Mouse (Mus musculus) embryonic facial prominence, embryonic 14.5 days (tissue): Measurements from ENCODE around the gene Ilf3. TPM values are rescaled to one million over a fixed set of nuclear protein-coding genes. Genes with fewer than 3 reads are reported as not detected.
A peak's percentile ranks its signal among the peaks of the same experiment; 100 is the strongest.

Experiments
- ATAC-seq: fragments of 200-750 bp; cut with Nextera tagmentation; 2 replicates; pipeline ENCODE4 v1.8.0; 2017; ENCODE audit warnings: low read depth, moderate number of reproducible peaks, moderate TSS enrichment
- DNase-seq: peaks from one replicate; pipeline ENCODE4 v3.0.0-alpha.2; 2015; ENCODE audit warnings: low spot score
- H3K27ac ChIP-seq: fragments of 300-500 bp; sonication (generic); replicated peaks from 2 replicates; pipeline ENCODE4 v1.5.1; 2014; ENCODE audit warnings: low read depth, mild to moderate bottlenecking, low read length, moderate library complexity
- H3K27me3 ChIP-seq: fragments of 300-500 bp; sonication (generic); replicated peaks from 2 replicates; pipeline ENCODE4 v1.6.1; 2014; ENCODE audit warnings: low read length; ENCODE audit not compliant: control insufficient read depth, insufficient read depth
- H3K36me3 ChIP-seq: fragments of 300-500 bp; sonication (generic); 2 replicates; pipeline ENCODE4 v1.6.1; 2014; ENCODE audit warnings: low read length, mixed read lengths; ENCODE audit not compliant: control insufficient read depth, insufficient read depth
- H3K4me1 ChIP-seq: fragments of 300-500 bp; sonication (generic); 2 replicates; pipeline ENCODE4 v1.6.1; 2014; ENCODE audit warnings: antibody characterized with exemption, low read length; ENCODE audit not compliant: control insufficient read depth, insufficient read depth
- H3K4me2 ChIP-seq: fragments of 300-500 bp; sonication (generic); 2 replicates; pipeline ENCODE4 v1.6.1; 2014; ENCODE audit warnings: low read depth, mild to moderate bottlenecking, low read length, moderate library complexity, mixed read lengths
- H3K4me3 ChIP-seq: fragments of 300-500 bp; sonication (generic); 2 replicates; pipeline ENCODE4 v1.5.1; 2014; ENCODE audit warnings: low read depth, mild to moderate bottlenecking, low read length
- H3K9ac ChIP-seq: fragments of 300-500 bp; sonication (generic); 2 replicates; pipeline ENCODE4 v1.6.1; 2014; ENCODE audit warnings: low read depth, mild to moderate bottlenecking, low read length, moderate library complexity, mixed read lengths
- H3K9me3 ChIP-seq: fragments of 300-500 bp; sonication (generic); 2 replicates; pipeline ENCODE4 v1.6.1; 2016; ENCODE audit warnings: low read length; ENCODE audit not compliant: control insufficient read depth
- whole genome bisulfite sequencing: fragments of 180-500 bp; shearing (Covaris S2); extraction: QIAGEN DNeasy Blood & Tissue Kit; methylation state at CpG from one replicate; pipeline ENCODE4 v1.1.7; 2014; 5-methylcytosine and 5-hydroxymethylcytosine counted together
- polyA plus RNA-seq: library from polyadenylated mRNA; unstranded; fragments of >200 nt; fragmentation: Nextera tagmentation; extraction: Ambion mirVana; gene quantifications from 2 replicates; pipeline ENCODE4 v1.2.1, GENCODE M21; 2014

The Ilf3 gene
- polyA plus RNA-seq, 1 experiment from 2014 or later, result 139 TPM

- peak within 1 kb of the TSS; percentile 75 for H3K4me3 ChIP-seq
- WGBS, result under 1% methylated on average over 64 of the region's 82 CpGs
- peaks cover 10% of the 10 kb centered on the region; the same call in 1 of the 2 replicates for H3K4me1 ChIP-seq
- DNase-seq (peak; percentile 99), ATAC-seq (peak; percentile 98)
- no peaks in the 10 kb centered on the region for H3K27me3 ChIP-seq
- peak within 1 kb of the TSS; percentile 75 for H3K27ac ChIP-seq
- H3K4me2 ChIP-seq, result peak within 1 kb of the TSS; percentile 94
- peaks cover 20% of the 10 kb centered on the region for H3K36me3 ChIP-seq
- H3K9me3 ChIP-seq, result no peaks in the 10 kb centered on the region
- H3K9ac ChIP-seq, result peak within 1 kb of the TSS; percentile 86
Observed at GRCm38 (mm10) chr9:21424631-21425555, 57.2 kb downstream of the Ilf3 start, which contains the start of gene Dnm2. Gene Dnm2, plus strand, starts transcription at chr9:21424908.

DNA sequence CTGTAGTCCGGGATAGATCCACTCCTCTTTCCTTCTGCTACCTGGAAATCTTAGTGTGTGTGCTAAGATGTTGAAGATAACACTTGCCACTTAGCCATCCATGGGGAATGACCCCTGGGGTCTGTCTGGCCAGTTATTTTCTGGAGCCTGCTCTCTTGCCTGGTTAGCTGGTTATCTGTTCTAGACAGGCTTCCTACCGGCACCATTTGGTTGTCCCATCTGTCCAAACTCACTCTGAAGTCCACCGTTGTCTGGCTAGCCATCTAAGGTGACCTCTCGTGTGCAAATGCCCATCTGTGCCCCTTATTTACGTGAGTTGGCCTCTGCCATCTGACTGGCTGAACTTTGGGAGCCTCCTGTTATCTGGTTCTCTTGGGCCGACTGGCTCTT lies 57.9 kb downstream of the Ilf3 start:
- 8% methylated on average over 6 of the region's 6 CpGs for WGBS
- ATAC-seq, result no peak
- H3K9me3 ChIP-seq, result no peaks in the 10 kb centered on the region
- H3K27me3 ChIP-seq, result no peaks in the 10 kb centered on the region
- H3K4me2 ChIP-seq, result peak overlapping the region; percentile 94
- no peak for DNase-seq
- H3K9ac ChIP-seq, result peak overlapping the region; percentile 86
- no peak overlapping the region for H3K27ac ChIP-seq
- H3K4me3 ChIP-seq, result peak overlapping the region; percentile 75
- H3K36me3 ChIP-seq, result peaks cover 13% of the 10 kb centered on the region; the same call in 1 of the 2 replicates
- H3K4me1 ChIP-seq, result peaks cover 10% of the 10 kb centered on the region; the same call in 1 of the 2 replicates

DNA sequence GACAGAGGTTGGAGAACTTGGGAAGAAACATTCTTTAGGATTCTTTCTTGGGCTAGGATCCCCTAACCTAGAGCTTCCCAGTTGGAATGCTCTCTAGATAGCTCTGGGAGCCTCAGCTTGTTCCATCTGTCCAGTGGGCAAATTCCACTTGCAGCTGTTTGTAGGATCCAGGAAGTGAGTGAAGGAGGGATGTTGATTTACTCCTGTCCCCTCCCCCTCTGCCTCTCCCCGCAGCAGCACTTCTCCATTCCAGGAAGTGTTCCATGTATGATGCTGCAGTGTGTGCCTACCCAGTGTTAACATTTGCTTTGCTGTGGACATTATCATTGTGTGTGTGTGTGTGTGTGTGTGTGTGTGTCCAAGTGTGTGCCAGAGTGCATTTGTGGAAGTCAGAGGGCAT lies 58.3 kb downstream of the Ilf3 start:
- Histone ChIP-seq H3K27me3 (no peaks in the 10 kb centered on the region), H3K9me3 (no peaks in the 10 kb centered on the region), H3K9ac (peak overlapping the region; percentile 86), H3K36me3 (0 out of 2 replicates have a peak, but pooled peaks cover 9% of the 10 kb centered on the region), H3K4me2 (peak overlapping the region; percentile 94), H3K27ac (no peak overlapping the region), H3K4me3 (peak overlapping the region; percentile 75), H3K4me1 (peaks cover 10% of the 10 kb centered on the region; the same call in 1 of the 2 replicates)
- ATAC-seq (no peak), DNase-seq (no peak)
- 0% methylated on average over 1 of the region's 1 CpGs for WGBS

GRCm38 (mm10) chr9:21426525-21426924 lies 58.9 kb downstream of the Ilf3 start:
- WGBS, result 82% methylated on average over 2 of the region's 2 CpGs
- peak overlapping the region; percentile 86; the same call in 1 of the 2 replicates for H3K9ac ChIP-seq
- no peaks in the 10 kb centered on the region for H3K9me3 ChIP-seq
- DNase-seq, result no peak
- peak overlapping the region; percentile 94; the same call in 1 of the 2 replicates for H3K4me2 ChIP-seq
- H3K36me3 ChIP-seq, result 0 out of 2 replicates have a peak, but pooled peaks cover 3% of the 10 kb centered on the region
- no peaks in the 10 kb centered on the region for H3K27me3 ChIP-seq
- H3K27ac ChIP-seq, result no peak overlapping the region
- H3K4me3 ChIP-seq, result no peak overlapping the region
- peaks cover 10% of the 10 kb centered on the region; the same call in 1 of the 2 replicates for H3K4me1 ChIP-seq
- no peak for ATAC-seq

- Histone ChIP-seq H3K9ac (peak overlapping the region; percentile 25; the same call in 1 of the 2 replicates), H3K4me1 (peaks cover 10% of the 10 kb centered on the region; the same call in 1 of the 2 replicates), H3K9me3 (no peaks in the 10 kb centered on the region), H3K27ac (no peak overlapping the region), H3K27me3 (no peaks in the 10 kb centered on the region), H3K36me3 (no peaks in the 10 kb centered on the region), H3K4me2 (no peak overlapping the region), H3K4me3 (no peak overlapping the region)
- DNase-seq (no peak), ATAC-seq (no peak)
- 83% methylated on average over 2 of the region's 2 CpGs for WGBS
Observed at GRCm38 (mm10) chr9:21427773-21428172, 60.1 kb downstream of the Ilf3 start.

DNA sequence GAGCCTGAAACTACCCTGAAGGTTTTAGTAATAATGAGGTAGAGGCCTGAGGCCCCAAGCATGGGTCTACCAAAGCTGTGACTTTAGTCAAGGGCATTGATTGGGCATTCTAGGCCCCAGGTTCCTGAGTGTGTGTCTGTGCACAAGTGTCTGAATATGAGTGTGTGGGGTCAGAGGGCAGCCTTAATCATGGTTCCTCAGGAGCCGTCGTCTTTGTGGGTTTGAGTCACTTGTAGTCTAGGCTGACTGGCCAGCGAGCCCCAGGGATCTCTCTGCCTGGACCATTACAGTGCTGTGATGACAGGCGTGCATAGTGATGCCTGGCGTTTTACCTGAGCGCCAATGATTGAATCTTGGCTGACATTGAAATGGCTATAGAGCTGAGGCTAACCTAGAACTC lies 60.5 kb downstream of the Ilf3 start:
- Histone ChIP-seq H3K4me1 (peaks cover 10% of the 10 kb centered on the region; the same call in 1 of the 2 replicates), H3K36me3 (no peaks in the 10 kb centered on the region), H3K27ac (no peak overlapping the region), H3K9ac (peak overlapping the region; percentile 25; the same call in 1 of the 2 replicates), H3K27me3 (no peaks in the 10 kb centered on the region), H3K4me2 (no peak overlapping the region), H3K4me3 (no peak overlapping the region), H3K9me3 (no peaks in the 10 kb centered on the region)
- DNase-seq (no peak), ATAC-seq (no peak)
- WGBS, result 84% methylated on average over 6 of the region's 6 CpGs

DNA sequence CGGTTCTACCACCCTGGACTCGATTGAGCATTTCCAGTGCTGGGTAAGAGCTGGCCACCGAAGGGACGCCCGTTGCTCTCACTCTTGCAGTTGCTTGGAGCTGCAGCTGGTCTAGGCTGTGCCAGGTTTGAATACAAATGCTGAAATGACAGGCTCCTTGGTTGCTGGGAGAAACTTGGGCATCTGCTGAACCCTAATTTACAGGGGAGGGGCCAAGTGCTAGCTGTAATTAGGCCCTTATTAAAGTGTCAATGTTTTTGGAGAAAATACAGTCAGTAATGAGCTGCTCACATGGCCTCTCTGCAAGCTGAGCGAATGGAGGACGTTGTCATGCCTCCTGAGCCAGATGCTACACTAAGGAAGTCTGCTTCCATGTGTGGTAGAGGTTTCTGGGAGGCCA lies 63.1 kb downstream of the Ilf3 start:
- Histone ChIP-seq H3K4me3 (no peak overlapping the region), H3K9me3 (no peaks in the 10 kb centered on the region), H3K9ac (no peak overlapping the region), H3K4me2 (no peak overlapping the region), H3K36me3 (no peaks in the 10 kb centered on the region), H3K4me1 (peaks cover 8% of the 10 kb centered on the region; the same call in 1 of the 2 replicates), H3K27ac (no peak overlapping the region), H3K27me3 (no peaks in the 10 kb centered on the region)
- WGBS, result 79% methylated on average over 7 of the region's 7 CpGs
- DNase-seq (no peak), ATAC-seq (no peak)

- 0 out of 2 replicates have a peak, but pooled peaks cover 7% of the 10 kb centered on the region for H3K4me1 ChIP-seq
- no peaks in the 10 kb centered on the region for H3K9me3 ChIP-seq
- WGBS, result 93% methylated on average over 7 of the region's 7 CpGs
- no peak overlapping the region for H3K27ac ChIP-seq
- DNase-seq, result no peak
- no peaks in the 10 kb centered on the region for H3K27me3 ChIP-seq
- no peak overlapping the region for H3K9ac ChIP-seq
- no peaks in the 10 kb centered on the region for H3K36me3 ChIP-seq
- no peak overlapping the region for H3K4me3 ChIP-seq
- ATAC-seq, result no peak
- H3K4me2 ChIP-seq, result no peak overlapping the region
Observed at GRCm38 (mm10) chr9:21432066-21432465, 64.4 kb downstream of the Ilf3 start.
